Mouse (Mus musculus): ENCODE data around the gene Dact2. TPM values are rescaled to one million over a fixed set of nuclear protein-coding genes. Genes with fewer than 3 reads are reported as not detected.

Dact2 gene
- total RNA-seq, 1 experiment: 6.7 TPM

DNA sequence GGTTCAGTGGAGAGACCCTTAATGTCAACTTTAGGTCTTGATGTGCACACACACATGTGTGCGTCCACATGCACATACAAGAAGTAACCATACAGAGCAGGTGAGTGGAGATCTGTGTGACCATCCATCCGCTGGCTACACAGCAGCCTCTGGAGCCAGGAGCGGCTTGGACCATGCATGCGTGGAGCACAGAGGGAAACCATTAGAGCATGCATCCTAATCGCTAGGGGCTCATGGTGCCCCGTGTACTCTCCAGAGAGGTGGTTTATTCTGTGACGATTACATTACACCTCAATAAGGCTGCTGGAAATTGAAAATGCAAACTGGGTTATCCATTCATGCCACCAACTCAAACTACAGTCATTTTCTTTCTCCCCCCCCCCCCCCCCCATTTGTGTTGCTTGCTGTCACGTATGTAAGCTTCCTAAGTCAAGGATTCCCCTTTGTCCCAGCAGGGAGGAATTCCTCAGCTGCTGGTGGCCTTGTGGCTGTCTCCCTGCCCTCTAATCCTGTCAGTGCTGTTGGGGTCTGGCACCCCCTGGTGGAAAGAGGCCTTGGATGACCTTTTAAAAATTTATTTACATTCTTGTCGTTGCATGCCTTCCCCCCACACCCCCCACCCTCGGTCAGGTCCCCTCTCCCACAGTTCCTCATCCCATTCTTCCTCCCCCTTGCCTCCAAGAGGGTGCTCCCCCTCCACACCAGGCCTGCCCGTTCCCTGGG lies 17.9 kb upstream of the Dact2 start:
- Histone ChIP-seq H3K36me3 (ENCODE audit: control insufficient read depth, insufficient read depth, low read length, poor library complexity, severe bottlenecking) (no peaks in the 10 kb centered on the region), H3K9me3 (ENCODE audit: control insufficient read depth, insufficient read depth, low read depth, low read length) (no peaks in the 10 kb centered on the region), H3K4me1 (ENCODE audit: control insufficient read depth in 2 of 2, insufficient read depth in 2 of 2, low read length in 2 of 2, poor library complexity in 1 of 2) (peaks cover 0 to 8% of the 10 kb centered on the region in 2 experiments; a peak in 2 of 4 replicates), H3K27ac (ENCODE audit: insufficient read depth, low read depth, low read length, poor library complexity, severe bottlenecking) (no peak overlapping the region), H3K4me3 (ENCODE audit: insufficient read depth in 1 of 2, low read depth in 1 of 2, low read length in 2 of 2, poor library complexity in 1 of 2, severe bottlenecking in 1 of 2) (no peak overlapping the region), H3K9ac (ENCODE audit: insufficient read depth, low read depth, low read length, poor library complexity, severe bottlenecking) (no peak overlapping the region)
- TF ChIP-seq ZNF384 (IDR thresholded peaks at IDR 0.05; ENCODE audit: low read depth, low read length) (no peak), MAFK (IDR thresholded peaks at IDR 0.05; ENCODE audit: insufficient read depth, low read depth, low read length) (no peak), CHD2 (IDR thresholded peaks at IDR 0.05; ENCODE audit: low read depth, low read length) (no peak), HCFC1 (IDR thresholded peaks at IDR 0.05; ENCODE audit: borderline replicate concordance, insufficient read depth, low read length) (no peak), ZC3H11A (IDR thresholded peaks at IDR 0.05; ENCODE audit: borderline replicate concordance, low read depth, low read length) (peak; percentile 52; the same call in 1 of the 2 replicates)
- DNase-seq (ENCODE audit: low read depth, low spot score): no peak
- in situ Hi-C loops (cut with MboI; ENCODE audit: low sequenced_read_pairs in 2 of 2, unreplicated experiment in 2 of 2): no loop called here

GRCm38 (mm10) chr17:14220606-14221202 lies 16.6 kb upstream of the Dact2 start:
- H3K36me3 ChIP-seq (ENCODE audit: control insufficient read depth, insufficient read depth, low read length, poor library complexity, severe bottlenecking): no peaks in the 10 kb centered on the region
- H3K9ac ChIP-seq (ENCODE audit: insufficient read depth, low read depth, low read length, poor library complexity, severe bottlenecking): no peak overlapping the region
- no peak for DNase-seq (ENCODE audit: low read depth, low spot score)
- H3K4me3 ChIP-seq (ENCODE audit: insufficient read depth in 1 of 2, low read depth in 1 of 2, low read length in 2 of 2, poor library complexity in 1 of 2, severe bottlenecking in 1 of 2): no peak overlapping the region
- TF ChIP-seq ZC3H11A (IDR thresholded peaks at IDR 0.05; ENCODE audit: borderline replicate concordance, low read depth, low read length) (peak; percentile 60; the same call in 1 of the 2 replicates), MAFK (IDR thresholded peaks at IDR 0.05; ENCODE audit: insufficient read depth, low read depth, low read length) (no peak), ZNF384 (IDR thresholded peaks at IDR 0.05; ENCODE audit: low read depth, low read length) (no peak)
- in situ Hi-C loops (cut with MboI; ENCODE audit: low sequenced_read_pairs in 2 of 2, unreplicated experiment in 2 of 2): no loop called here
- H3K9me3 ChIP-seq (ENCODE audit: control insufficient read depth, insufficient read depth, low read depth, low read length): no peaks in the 10 kb centered on the region
- H3K27ac ChIP-seq (ENCODE audit: insufficient read depth, low read depth, low read length, poor library complexity, severe bottlenecking): no peak overlapping the region
- H3K4me1 ChIP-seq (ENCODE audit: control insufficient read depth in 2 of 2, insufficient read depth in 2 of 2, low read length in 2 of 2, poor library complexity in 1 of 2): peaks cover 0 to 10% of the 10 kb centered on the region in 2 experiments; a peak in 2 of 4 replicates

GRCm38 (mm10) chr17:14213976-14214529 lies 9.9 kb upstream of the Dact2 start:
- H3K9ac ChIP-seq (ENCODE audit: insufficient read depth, low read depth, low read length, poor library complexity, severe bottlenecking): no peak overlapping the region
- in situ Hi-C loops (cut with MboI; ENCODE audit: low sequenced_read_pairs in 2 of 2, unreplicated experiment in 2 of 2): no loop called here
- H3K4me1 ChIP-seq (ENCODE audit: control insufficient read depth in 2 of 2, insufficient read depth in 2 of 2, low read length in 2 of 2, poor library complexity in 1 of 2): 0 out of 4 replicates have a peak, but pooled peaks cover 0 to 2% of the 10 kb centered on the region in 2 experiments
- no peak for DNase-seq (ENCODE audit: low read depth, low spot score)
- TF ChIP-seq CHD2 (IDR thresholded peaks at IDR 0.05; ENCODE audit: low read depth, low read length) (no peak), MAFK (IDR thresholded peaks at IDR 0.05; ENCODE audit: insufficient read depth, low read depth, low read length) (no peak), ZNF384 (IDR thresholded peaks at IDR 0.05; ENCODE audit: low read depth, low read length) (no peak), ZC3H11A (IDR thresholded peaks at IDR 0.05; ENCODE audit: borderline replicate concordance, low read depth, low read length) (no peak), HCFC1 (IDR thresholded peaks at IDR 0.05; ENCODE audit: borderline replicate concordance, insufficient read depth, low read length) (no peak)
- no peaks in the 10 kb centered on the region for H3K9me3 ChIP-seq (ENCODE audit: control insufficient read depth, insufficient read depth, low read depth, low read length)
- no peak overlapping the region for H3K27ac ChIP-seq (ENCODE audit: insufficient read depth, low read depth, low read length, poor library complexity, severe bottlenecking)
- no peaks in the 10 kb centered on the region for H3K36me3 ChIP-seq (ENCODE audit: control insufficient read depth, insufficient read depth, low read length, poor library complexity, severe bottlenecking)
- no peak overlapping the region for H3K4me3 ChIP-seq (ENCODE audit: insufficient read depth in 1 of 2, low read depth in 1 of 2, low read length in 2 of 2, poor library complexity in 1 of 2, severe bottlenecking in 1 of 2)

- H3K4me1 ChIP-seq (ENCODE audit: control insufficient read depth in 2 of 2, insufficient read depth in 2 of 2, low read length in 2 of 2, poor library complexity in 1 of 2): 0 out of 4 replicates have a peak, but pooled peaks cover 0 to 2% of the 10 kb centered on the region in 2 experiments
- TF ChIP-seq MAFK (IDR thresholded peaks at IDR 0.05; ENCODE audit: insufficient read depth, low read depth, low read length) (no peak), HCFC1 (IDR thresholded peaks at IDR 0.05; ENCODE audit: borderline replicate concordance, insufficient read depth, low read length) (no peak), ZC3H11A (IDR thresholded peaks at IDR 0.05; ENCODE audit: borderline replicate concordance, low read depth, low read length) (no peak), CHD2 (IDR thresholded peaks at IDR 0.05; ENCODE audit: low read depth, low read length) (no peak), ZNF384 (IDR thresholded peaks at IDR 0.05; ENCODE audit: low read depth, low read length) (no peak)
- no peak overlapping the region for H3K27ac ChIP-seq (ENCODE audit: insufficient read depth, low read depth, low read length, poor library complexity, severe bottlenecking)
- H3K9me3 ChIP-seq (ENCODE audit: control insufficient read depth, insufficient read depth, low read depth, low read length): no peaks in the 10 kb centered on the region
- no peak overlapping the region for H3K9ac ChIP-seq (ENCODE audit: insufficient read depth, low read depth, low read length, poor library complexity, severe bottlenecking)
- H3K36me3 ChIP-seq (ENCODE audit: control insufficient read depth, insufficient read depth, low read length, poor library complexity, severe bottlenecking): no peaks in the 10 kb centered on the region
- no peak overlapping the region for H3K4me3 ChIP-seq (ENCODE audit: insufficient read depth in 1 of 2, low read depth in 1 of 2, low read length in 2 of 2, poor library complexity in 1 of 2, severe bottlenecking in 1 of 2)
- in situ Hi-C loops (cut with MboI; ENCODE audit: low sequenced_read_pairs in 2 of 2, unreplicated experiment in 2 of 2): no loop called here
- no peak for DNase-seq (ENCODE audit: low read depth, low spot score)
Observed at GRCm38 (mm10) chr17:14212796-14213195, 8.7 kb upstream of the Dact2 start.
